Mouse (Mus musculus) hindbrain, embryonic 14.5 days (tissue): ENCODE results near the gene Tcaf3. TPM values are rescaled to one million over a fixed set of nuclear protein-coding genes. Genes with fewer than 3 reads are reported as not detected.
A peak's percentile ranks its signal among the peaks of the same experiment; 100 is the strongest.

Source experiments
- ATAC-seq: fragments of 200-750 bp; cut with Nextera tagmentation; 2 replicates; pipeline ENCODE4 v1.8.0; 2017; ENCODE audit warnings: moderate number of reproducible peaks, mild to moderate bottlenecking, moderate TSS enrichment, moderate library complexity; ENCODE audit not compliant: low FRiP score
- DNase-seq: peaks from one replicate; pipeline ENCODE4 v3.0.0-alpha.2; 2015; ENCODE audit warnings: low spot score
- H3K27ac ChIP-seq: fragments of 300-500 bp; sonication (generic); 2 replicates; pipeline ENCODE4 v1.5.1; 2014; ENCODE audit warnings: mild to moderate bottlenecking, moderate library complexity
- H3K27me3 ChIP-seq: fragments of 300-500 bp; sonication (generic); 2 replicates; pipeline ENCODE4 v1.6.1; 2014; ENCODE audit warnings: mild to moderate bottlenecking, low read length, mixed read lengths; ENCODE audit not compliant: control insufficient read depth, insufficient read depth
- H3K36me3 ChIP-seq: fragments of 300-500 bp; sonication (generic); replicated peaks from 2 replicates; pipeline ENCODE4 v1.6.1; 2014; ENCODE audit not compliant: control insufficient read depth, insufficient read depth
- H3K4me1 ChIP-seq: fragments of 300-500 bp; sonication (generic); replicated peaks from 2 replicates; pipeline ENCODE4 v1.6.1; 2014; ENCODE audit warnings: antibody characterized with exemption, low read length, mixed read lengths; ENCODE audit not compliant: control insufficient read depth, insufficient read depth
- H3K4me2 ChIP-seq: fragments of 300-500 bp; sonication (generic); replicated peaks from 2 replicates; pipeline ENCODE4 v1.6.1; 2014; ENCODE audit warnings: mild to moderate bottlenecking, moderate library complexity
- H3K4me3 ChIP-seq: fragments of 300-500 bp; sonication (generic); replicated peaks from 2 replicates; pipeline ENCODE4 v1.5.1; 2014; ENCODE audit warnings: mild to moderate bottlenecking, low read length
- H3K9ac ChIP-seq: fragments of 300-500 bp; sonication (generic); 2 replicates; pipeline ENCODE4 v1.6.1; 2014
- H3K9me3 ChIP-seq: fragments of 300-500 bp; sonication (generic); 2 replicates; pipeline ENCODE4 v1.6.1; 2016; ENCODE audit warnings: low read length; ENCODE audit not compliant: control insufficient read depth
- WGBS: fragments of 180-500 bp; shearing (Covaris S2); extraction: QIAGEN DNeasy Blood & Tissue Kit; methylation state at CpG from one replicate; pipeline ENCODE4 v1.1.7; 2014; 5-methylcytosine and 5-hydroxymethylcytosine counted together
- polyA plus RNA-seq: library from polyadenylated mRNA; unstranded; fragments of >200 nt; fragmentation: Nextera tagmentation; extraction: Ambion mirVana; gene quantifications from 2 replicates; pipeline ENCODE4 v1.2.1, GENCODE M21; 2014

The Tcaf3 gene
- polyA plus RNA-seq, 1 experiment from 2014 or later: 0.05 TPM

DNA sequence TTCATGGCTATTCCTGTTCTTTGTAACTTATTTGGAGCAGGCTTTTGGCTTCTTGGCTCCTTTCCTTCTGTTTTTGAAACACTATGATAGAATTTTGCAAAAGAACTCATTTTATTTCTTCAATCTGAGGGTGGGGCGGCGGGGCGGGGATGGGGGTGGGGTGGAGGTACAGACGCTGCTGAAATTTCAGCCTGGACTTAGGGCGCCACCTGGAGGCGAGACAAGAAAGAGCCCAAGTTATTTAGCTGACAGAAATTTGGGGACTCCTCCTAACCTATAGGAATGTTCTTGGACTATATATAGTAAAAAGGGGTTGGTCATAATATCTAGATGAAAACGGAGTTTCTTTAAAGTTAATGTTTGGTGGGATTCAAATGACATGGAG is 14.0 kb downstream of the Tcaf3 start:
- under 1% methylated on average over 7 of the region's 7 CpGs for WGBS
- Histone ChIP-seq H3K4me2 (no peak overlapping the region; the same call in 1 of the 2 replicates), H3K27me3 (no peaks in the 10 kb centered on the region), H3K4me3 (no peak overlapping the region), H3K27ac (no peak overlapping the region), H3K36me3 (no peaks in the 10 kb centered on the region), H3K4me1 (no peaks in the 10 kb centered on the region), H3K9ac (no peak overlapping the region), H3K9me3 (no peaks in the 10 kb centered on the region)
- ATAC-seq: no peak
- DNase-seq: peak; percentile 74

DNA sequence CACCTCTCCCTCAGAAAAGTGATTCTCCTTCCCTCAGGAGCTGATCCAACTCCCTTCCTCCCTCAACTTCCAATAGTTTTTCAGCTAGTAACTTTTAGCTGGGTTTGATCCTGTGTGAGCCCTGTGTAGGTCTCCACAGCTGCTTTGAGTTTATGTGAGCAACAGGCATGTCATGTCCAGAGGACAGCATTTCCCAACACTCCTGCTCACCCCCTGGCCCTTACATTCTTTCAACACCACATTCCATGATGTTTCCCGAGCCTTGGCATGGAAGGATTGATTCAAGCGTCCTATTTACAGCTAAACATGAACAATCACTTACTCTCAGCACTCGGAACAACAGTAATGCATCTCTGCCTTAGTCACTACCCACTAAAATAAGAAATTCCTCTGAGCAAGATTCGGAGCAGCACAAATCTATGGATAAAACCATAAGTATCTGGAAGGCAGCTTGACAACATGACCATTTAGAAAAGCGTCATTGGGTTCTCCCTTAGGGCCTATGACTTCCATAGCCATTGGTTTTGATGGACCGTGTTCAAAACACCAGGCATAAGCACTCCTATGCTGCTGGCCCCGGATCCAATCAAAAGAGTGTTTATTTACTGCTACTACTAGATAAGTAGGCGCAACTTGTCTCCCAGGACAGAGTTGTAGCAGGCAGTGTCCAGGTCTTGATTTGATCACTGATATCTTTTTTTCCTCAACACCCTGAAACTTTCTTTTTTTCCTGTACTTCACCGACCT is 14.6 kb downstream of the Tcaf3 start:
- no peak overlapping the region for H3K27ac ChIP-seq
- no peak overlapping the region; the same call in 1 of the 2 replicates for H3K4me2 ChIP-seq
- ATAC-seq (no peak), DNase-seq (no peak)
- no peaks in the 10 kb centered on the region for H3K36me3 ChIP-seq
- no peak overlapping the region for H3K9ac ChIP-seq
- WGBS: 71% methylated on average over 9 of the region's 9 CpGs
- no peak overlapping the region for H3K4me3 ChIP-seq
- H3K4me1 ChIP-seq: no peaks in the 10 kb centered on the region
- H3K27me3 ChIP-seq: no peaks in the 10 kb centered on the region
- no peaks in the 10 kb centered on the region for H3K9me3 ChIP-seq

DNA sequence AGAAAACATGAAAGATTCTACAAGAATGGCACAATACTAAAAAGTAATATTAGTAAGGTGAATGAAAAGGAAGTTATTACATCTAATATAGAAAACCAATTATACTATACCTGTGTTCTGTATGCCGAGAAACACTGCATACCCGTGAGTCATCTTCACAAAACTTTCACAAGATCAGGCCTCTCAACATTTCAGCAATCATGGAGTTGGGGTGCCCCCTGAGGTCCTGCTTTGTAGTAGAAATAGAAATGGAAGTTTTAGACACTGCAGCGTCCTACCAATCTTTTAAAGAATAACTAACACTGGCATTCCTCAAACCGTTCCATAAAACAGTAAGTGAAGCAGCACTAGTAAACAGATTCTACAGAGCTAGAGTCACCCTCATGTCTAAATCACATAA is 18.8 kb downstream of the Tcaf3 start:
- Histone ChIP-seq H3K9ac (no peak overlapping the region), H3K4me3 (no peak overlapping the region), H3K27me3 (no peaks in the 10 kb centered on the region), H3K36me3 (no peaks in the 10 kb centered on the region), H3K4me2 (no peak overlapping the region), H3K9me3 (no peaks in the 10 kb centered on the region), H3K27ac (no peak overlapping the region), H3K4me1 (no peaks in the 10 kb centered on the region)
- WGBS: 88% methylated on average over 4 of the region's 4 CpGs
- ATAC-seq (no peak), DNase-seq (no peak)

DNA sequence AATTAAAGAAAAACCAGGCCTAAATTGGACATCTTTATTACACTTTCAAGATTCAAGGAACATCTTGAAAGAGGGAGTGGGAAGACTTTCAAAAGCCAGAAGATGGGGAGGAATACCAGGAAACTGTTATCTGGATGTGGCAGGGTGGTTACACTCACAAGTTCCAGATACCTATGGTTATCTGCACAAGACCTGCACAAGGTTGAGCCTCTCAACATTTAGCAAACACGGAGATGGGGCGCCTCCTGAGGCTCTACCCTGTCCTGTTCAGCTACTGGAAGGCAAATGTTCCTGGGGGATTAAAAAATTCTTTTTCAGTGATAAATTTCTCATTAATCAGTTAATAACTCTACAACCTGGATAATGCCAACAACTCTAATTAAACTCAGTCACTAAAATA is 20.1 kb downstream of the Tcaf3 start:
- ATAC-seq (no peak), DNase-seq (no peak)
- no peaks in the 10 kb centered on the region for H3K9me3 ChIP-seq
- no peak overlapping the region for H3K4me2 ChIP-seq
- H3K4me3 ChIP-seq: no peak overlapping the region
- H3K9ac ChIP-seq: no peak overlapping the region
- WGBS: 94% methylated on average over 2 of the region's 2 CpGs
- no peaks in the 10 kb centered on the region for H3K27me3 ChIP-seq
- no peaks in the 10 kb centered on the region for H3K36me3 ChIP-seq
- no peak overlapping the region for H3K27ac ChIP-seq
- H3K4me1 ChIP-seq: no peaks in the 10 kb centered on the region

DNA sequence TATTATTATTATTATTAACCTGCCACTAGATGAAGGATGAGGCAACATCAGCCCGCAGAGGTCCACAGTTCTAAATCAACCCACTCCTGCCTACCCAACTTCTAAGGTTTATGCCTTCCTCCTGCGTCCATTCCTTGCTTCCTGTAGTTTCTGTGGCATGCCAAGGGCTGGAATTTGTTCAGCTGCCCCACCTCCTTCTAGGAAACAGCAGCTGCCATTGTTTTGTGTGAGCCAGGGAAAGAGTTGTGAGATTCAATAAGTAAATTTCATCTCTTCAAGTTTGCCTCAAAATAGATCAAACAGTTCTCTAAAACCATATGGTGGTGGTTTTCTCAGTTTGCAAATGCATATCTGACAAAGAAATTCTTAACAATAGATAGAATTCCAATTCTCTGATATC is 29.3 kb downstream of the Tcaf3 start:
- WGBS: 88% methylated on average over 2 of the region's 2 CpGs
- H3K9ac ChIP-seq: no peak overlapping the region
- H3K27ac ChIP-seq: no peak overlapping the region
- H3K9me3 ChIP-seq: no peaks in the 10 kb centered on the region
- no peak overlapping the region for H3K4me3 ChIP-seq
- no peaks in the 10 kb centered on the region for H3K27me3 ChIP-seq
- H3K36me3 ChIP-seq: no peaks in the 10 kb centered on the region
- no peaks in the 10 kb centered on the region for H3K4me1 ChIP-seq
- ATAC-seq (no peak), DNase-seq (no peak)
- no peak overlapping the region for H3K4me2 ChIP-seq

DNA sequence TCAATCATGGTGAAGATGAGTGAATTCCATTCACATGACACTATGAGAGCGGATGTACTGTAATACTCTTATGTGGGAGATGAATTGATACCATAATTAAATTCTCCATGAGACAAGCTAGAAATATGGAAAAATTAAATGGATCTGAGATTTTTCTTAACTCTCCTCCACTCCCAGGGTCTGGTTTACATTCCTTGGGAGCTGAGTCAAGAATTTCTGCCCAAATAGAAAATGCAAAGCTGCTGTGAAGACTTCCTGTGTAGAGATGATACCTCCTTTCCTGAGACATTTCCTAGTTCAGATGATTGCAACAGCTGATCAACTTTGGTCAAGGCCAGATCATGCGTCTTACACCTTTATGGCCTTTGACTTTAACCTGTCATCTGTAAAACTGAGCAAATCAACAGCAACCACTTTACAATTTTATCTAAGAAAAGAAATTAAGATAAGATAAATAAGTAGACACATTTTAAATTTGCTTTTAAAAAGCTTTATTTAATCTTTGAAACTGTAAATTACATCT is 31.4 kb downstream of the Tcaf3 start:
- Histone ChIP-seq H3K4me3 (no peak overlapping the region), H3K36me3 (no peaks in the 10 kb centered on the region), H3K9me3 (no peaks in the 10 kb centered on the region), H3K9ac (no peak overlapping the region), H3K27me3 (no peaks in the 10 kb centered on the region), H3K27ac (no peak overlapping the region), H3K4me2 (no peak overlapping the region), H3K4me1 (no peaks in the 10 kb centered on the region)
- ATAC-seq: no peak
- no peak for DNase-seq
- 92% methylated on average over 2 of the region's 2 CpGs for WGBS

DNA sequence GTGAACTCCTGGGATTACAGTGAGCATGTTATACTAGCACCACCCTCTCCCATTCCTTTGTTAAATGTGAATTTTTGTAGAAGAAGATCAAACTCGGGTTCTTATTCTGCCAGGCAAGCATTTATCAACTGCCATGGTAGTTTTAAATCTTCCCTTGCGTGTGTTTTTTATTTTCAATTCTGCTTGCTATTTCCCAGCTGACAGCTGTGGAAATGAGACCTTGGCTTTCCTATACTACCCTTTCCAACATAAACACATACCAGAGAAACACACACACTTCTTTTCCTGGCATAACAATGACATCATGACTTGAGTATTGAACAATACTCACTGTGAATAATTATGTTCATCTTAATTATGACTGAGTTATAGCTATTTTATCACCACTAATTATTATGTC is 35.2 kb downstream of the Tcaf3 start:
- Histone ChIP-seq H3K27me3 (no peaks in the 10 kb centered on the region), H3K4me2 (no peak overlapping the region), H3K4me1 (no peaks in the 10 kb centered on the region), H3K4me3 (no peak overlapping the region), H3K27ac (no peak overlapping the region), H3K36me3 (no peaks in the 10 kb centered on the region), H3K9ac (no peak overlapping the region), H3K9me3 (no peaks in the 10 kb centered on the region)
- WGBS: 76% methylated on average over 2 of the region's 2 CpGs
- DNase-seq (no peak), ATAC-seq (no peak)

DNA sequence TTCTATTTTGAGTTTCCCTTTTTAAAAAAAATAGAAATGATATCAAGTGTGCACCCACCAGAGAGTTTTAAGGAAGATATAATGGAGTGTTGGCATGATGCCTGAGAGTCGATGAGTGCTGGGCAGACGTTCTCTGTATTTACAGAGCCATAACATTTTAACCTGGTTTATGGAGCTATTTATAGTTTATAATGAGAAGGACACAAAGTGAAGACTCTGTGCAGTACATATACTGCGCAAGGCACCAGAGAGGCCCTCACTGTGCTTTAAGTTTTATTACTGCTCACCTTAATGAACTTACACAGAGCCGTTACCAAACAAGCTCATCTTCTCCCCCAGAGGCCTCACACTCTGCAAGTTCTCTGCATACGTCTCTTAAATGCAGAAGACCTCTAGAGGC is 36.6 kb downstream of the Tcaf3 start:
- H3K27me3 ChIP-seq: no peaks in the 10 kb centered on the region
- H3K4me1 ChIP-seq: no peaks in the 10 kb centered on the region
- H3K4me2 ChIP-seq: no peak overlapping the region
- ATAC-seq (no peak), DNase-seq (no peak)
- H3K36me3 ChIP-seq: no peaks in the 10 kb centered on the region
- no peaks in the 10 kb centered on the region for H3K9me3 ChIP-seq
- no peak overlapping the region for H3K27ac ChIP-seq
- no peak overlapping the region for H3K4me3 ChIP-seq
- WGBS: 87% methylated on average over 5 of the region's 5 CpGs
- H3K9ac ChIP-seq: no peak overlapping the region

DNA sequence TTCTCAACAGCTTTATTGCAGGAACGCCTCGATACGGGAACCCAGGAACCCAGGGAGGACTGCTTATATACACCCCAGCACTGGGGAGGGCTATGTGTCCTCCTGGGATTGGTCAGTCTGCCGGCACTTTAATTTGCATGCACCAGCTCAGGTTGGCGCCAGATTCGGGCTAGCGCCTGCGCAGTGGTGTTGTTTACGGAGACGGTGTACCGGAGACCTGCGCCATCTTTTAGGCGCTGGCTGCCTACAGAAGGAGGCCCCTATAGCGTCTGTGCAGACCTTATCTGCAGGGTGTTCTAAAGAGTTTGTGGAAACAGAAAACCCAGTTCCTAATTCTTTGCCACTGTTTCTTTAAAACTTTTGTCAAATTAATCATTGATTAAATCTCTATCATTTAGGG is 38.9 kb downstream of the Tcaf3 start:
- H3K27ac ChIP-seq: no peak overlapping the region
- no peak overlapping the region for H3K4me3 ChIP-seq
- H3K36me3 ChIP-seq: no peaks in the 10 kb centered on the region
- H3K27me3 ChIP-seq: no peaks in the 10 kb centered on the region
- H3K9ac ChIP-seq: no peak overlapping the region
- H3K4me1 ChIP-seq: no peaks in the 10 kb centered on the region
- ATAC-seq: no peak
- no peak for DNase-seq
- H3K4me2 ChIP-seq: no peak overlapping the region
- no peaks in the 10 kb centered on the region for H3K9me3 ChIP-seq
- 96% methylated on average over 14 of the region's 14 CpGs for WGBS

DNA sequence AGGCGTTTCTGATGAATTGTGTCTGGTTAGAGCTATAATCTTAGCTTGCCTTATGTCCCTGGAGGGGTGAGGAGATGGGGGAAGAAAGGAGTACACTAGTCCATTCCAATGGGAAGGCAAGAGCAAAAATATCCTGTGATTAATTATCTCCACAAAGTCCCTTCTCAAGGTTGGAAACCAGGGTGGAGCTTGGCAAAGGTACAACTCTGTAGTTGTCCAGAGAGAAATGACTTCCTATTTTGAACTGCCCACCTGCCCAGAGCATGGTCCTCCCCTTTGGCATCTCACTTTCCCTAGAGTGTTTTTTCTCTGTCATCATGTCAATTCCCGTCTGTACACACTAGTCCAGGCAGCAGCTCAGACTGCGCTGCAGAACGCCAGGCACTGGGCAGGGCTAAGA is 50.0 kb downstream of the Tcaf3 start, which contains the start of gene Olfr455:
Gene Olfr455, minus strand, starts transcription at position 127 of the 400 bp plus-strand sequence.
- H3K4me3 ChIP-seq: no peak within 1 kb of the TSS

More for the DNA sequence above, 50.0 kb downstream of the Tcaf3 start, which contains the start of gene Olfr455:
- ATAC-seq (no peak), DNase-seq (no peak)
- Histone ChIP-seq H3K9me3 (no peaks in the 10 kb centered on the region), H3K4me1 (no peaks in the 10 kb centered on the region), H3K9ac (no peak within 1 kb of the TSS), H3K27ac (no peak within 1 kb of the TSS), H3K36me3 (no peaks in the 10 kb centered on the region), H3K27me3 (no peaks in the 10 kb centered on the region), H3K4me2 (no peak within 1 kb of the TSS)
- 92% methylated on average over 4 of the region's 4 CpGs for WGBS
